Mouse (Mus musculus) hindbrain, embryonic 16.5 days (tissue): ENCODE results near the gene Sept9. TPM values are rescaled to one million over a fixed set of nuclear protein-coding genes. Genes with fewer than 3 reads are reported as not detected.
"Not testable (repeated sequence)": the region's sequence is repeated elsewhere in the genome, so short reads cannot be mapped to it uniquely, and the experiment has no call there.

Experiments used
- ATAC-seq: fragments of 200-750 bp; cut with Nextera tagmentation; 2 replicates; pipeline ENCODE4 v1.8.0; 2017; ENCODE audit warnings: moderate TSS enrichment, moderate library complexity
- H3K27ac ChIP-seq: fragments of 300-500 bp; sonication (generic); 2 replicates; pipeline ENCODE4 v1.5.1; 2014; ENCODE audit warnings: low read depth, mild to moderate bottlenecking, control low read depth, low read length, moderate library complexity
- H3K27me3 ChIP-seq: fragments of 300-500 bp; sonication (generic); replicated peaks from 2 replicates; pipeline ENCODE4 v1.6.1; 2014; ENCODE audit warnings: low read length; ENCODE audit not compliant: control insufficient read depth, insufficient read depth
- H3K36me3 ChIP-seq: fragments of 300-500 bp; sonication (generic); 2 replicates; pipeline ENCODE4 v1.6.1; 2014; ENCODE audit warnings: mild to moderate bottlenecking, low read length, moderate library complexity, mixed read lengths; ENCODE audit not compliant: control insufficient read depth, insufficient read depth
- H3K4me1 ChIP-seq: fragments of 300-500 bp; sonication (generic); 2 replicates; pipeline ENCODE4 v1.6.1; 2014; ENCODE audit warnings: low read depth, low read length; ENCODE audit not compliant: control insufficient read depth, insufficient read depth
- H3K4me2 ChIP-seq: fragments of 300-500 bp; sonication (generic); 2 replicates; pipeline ENCODE4 v1.6.1; 2014; ENCODE audit warnings: mild to moderate bottlenecking, low read length, control low read depth, moderate library complexity
- H3K4me3 ChIP-seq: fragments of 300-500 bp; sonication (generic); 2 replicates; pipeline ENCODE4 v1.5.1; 2014; ENCODE audit warnings: mild to moderate bottlenecking, low read length, control low read depth, moderate library complexity
- H3K9ac ChIP-seq: fragments of 300-500 bp; sonication (generic); 2 replicates; pipeline ENCODE4 v1.6.1; 2014; ENCODE audit warnings: low read depth, mild to moderate bottlenecking, control low read depth, low read length, moderate library complexity
- H3K9me3 ChIP-seq: fragments of 300-500 bp; sonication (generic); 2 replicates; pipeline ENCODE4 v1.6.1; 2014; ENCODE audit warnings: mild to moderate bottlenecking, low read length, moderate library complexity; ENCODE audit not compliant: control insufficient read depth
- WGBS: fragments of 180-500 bp; shearing (Covaris S2); extraction: QIAGEN DNeasy Blood & Tissue Kit; methylation state at CpG from one replicate; pipeline ENCODE4 v1.1.7; 2014; 5-methylcytosine and 5-hydroxymethylcytosine counted together
- polyA plus RNA-seq: library from polyadenylated mRNA; unstranded; fragments of >200 nt; fragmentation: Nextera tagmentation; extraction: Ambion mirVana; gene quantifications from 2 replicates; pipeline ENCODE4 v1.2.1, GENCODE M21; 2015

The Sept9 gene
- polyA plus RNA-seq, 1 experiment from 2014 or later = 109 TPM

DNA sequence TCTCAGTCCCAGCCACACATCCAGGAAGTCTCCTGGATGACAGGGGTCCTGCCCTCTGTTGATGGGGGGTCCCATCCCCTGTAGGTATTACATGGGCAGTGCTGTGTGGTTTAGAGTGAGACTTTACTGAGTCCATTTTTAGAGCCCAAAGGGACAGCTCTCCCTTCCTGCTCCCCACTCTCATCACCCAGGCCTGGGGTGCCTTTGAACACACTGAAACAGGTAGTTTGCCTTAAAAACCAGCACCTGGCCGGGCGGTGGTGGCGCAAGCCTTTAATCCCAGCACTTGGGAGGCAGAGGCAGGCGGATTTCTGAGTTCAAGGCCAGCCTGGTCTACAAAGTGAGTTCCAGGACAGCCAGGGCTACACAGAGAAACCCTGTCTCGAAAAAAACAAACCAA, 125.3 kb downstream of the Sept9 start:
- H3K9ac ChIP-seq, H3K27ac ChIP-seq, H3K4me2 ChIP-seq, H3K36me3 ChIP-seq, H3K4me3 ChIP-seq, ATAC-seq, H3K27me3 ChIP-seq, H3K9me3 ChIP-seq: not testable (repeated sequence)
- WGBS = 99% methylated on average over 5 of the region's 5 CpGs
- peaks cover 24% of the 10 kb centered on the region for H3K4me1 ChIP-seq

DNA sequence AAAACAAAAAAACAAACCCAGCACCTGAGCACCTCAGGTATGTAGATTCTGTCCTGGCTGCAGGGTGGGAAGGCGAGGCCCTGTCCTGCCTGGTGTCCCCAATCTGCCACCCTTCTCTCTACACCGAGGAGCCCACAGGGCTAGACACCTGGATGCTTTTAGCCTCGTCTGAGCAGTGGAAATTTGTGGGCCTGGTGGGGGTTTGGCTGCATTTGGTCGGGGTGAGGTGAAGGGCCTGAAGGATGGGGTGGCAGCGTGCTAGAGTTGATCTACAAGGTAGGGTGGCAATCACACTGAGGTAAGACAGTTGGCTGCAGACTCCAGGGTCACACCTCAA, 125.6 kb downstream of the Sept9 start:
- Histone ChIP-seq H3K4me1 (peaks cover 21% of the 10 kb centered on the region), H3K36me3 (no peaks in the 10 kb centered on the region), H3K27me3 (no peaks in the 10 kb centered on the region), H3K4me3 (no peak overlapping the region), H3K9ac (no peak overlapping the region), H3K27ac (no peak overlapping the region), H3K4me2 (no peak overlapping the region), H3K9me3 (no peaks in the 10 kb centered on the region)
- ATAC-seq = no peak
- WGBS = 78% methylated on average over 5 of the region's 5 CpGs

DNA sequence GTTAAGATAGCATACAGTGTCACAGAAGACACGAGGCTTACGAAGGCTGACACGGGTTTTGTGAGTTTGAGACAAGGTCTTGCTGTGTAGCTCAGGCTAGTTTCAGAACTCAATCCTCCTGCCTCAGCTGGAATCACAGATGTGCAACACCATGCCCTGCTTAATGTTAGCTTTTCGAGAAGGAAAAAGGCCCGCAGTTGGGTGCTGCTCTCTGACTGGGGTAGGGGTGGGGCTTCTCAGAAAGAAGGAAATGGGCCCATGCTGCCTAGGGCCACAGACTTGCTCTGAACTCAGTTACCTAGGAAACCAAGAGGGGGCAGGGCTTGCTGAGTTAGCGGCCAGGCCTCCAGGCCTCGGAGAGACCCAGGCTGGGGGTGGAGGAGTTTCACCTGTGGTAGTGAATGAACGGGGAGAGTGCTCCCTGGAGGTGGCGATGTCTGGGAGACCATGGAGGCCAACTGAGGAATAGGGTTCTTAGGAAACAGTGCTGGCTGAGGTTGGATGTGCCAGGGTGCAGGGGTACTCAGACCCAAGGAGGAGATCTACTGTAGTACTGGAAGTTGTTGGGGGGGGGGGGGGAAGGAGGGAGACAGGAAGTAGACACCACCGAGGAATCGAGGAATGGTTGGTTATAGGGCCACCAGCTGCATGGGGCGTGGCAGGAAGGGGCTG, 126.1 kb downstream of the Sept9 start:
- Histone ChIP-seq H3K9ac (no peak overlapping the region), H3K9me3 (no peaks in the 10 kb centered on the region), H3K4me3 (no peak overlapping the region), H3K4me2 (no peak overlapping the region), H3K27me3 (no peaks in the 10 kb centered on the region), H3K36me3 (no peaks in the 10 kb centered on the region), H3K27ac (no peak overlapping the region), H3K4me1 (peaks cover 23% of the 10 kb centered on the region)
- no peak for ATAC-seq
- WGBS = 38% methylated on average over 12 of the region's 12 CpGs

DNA sequence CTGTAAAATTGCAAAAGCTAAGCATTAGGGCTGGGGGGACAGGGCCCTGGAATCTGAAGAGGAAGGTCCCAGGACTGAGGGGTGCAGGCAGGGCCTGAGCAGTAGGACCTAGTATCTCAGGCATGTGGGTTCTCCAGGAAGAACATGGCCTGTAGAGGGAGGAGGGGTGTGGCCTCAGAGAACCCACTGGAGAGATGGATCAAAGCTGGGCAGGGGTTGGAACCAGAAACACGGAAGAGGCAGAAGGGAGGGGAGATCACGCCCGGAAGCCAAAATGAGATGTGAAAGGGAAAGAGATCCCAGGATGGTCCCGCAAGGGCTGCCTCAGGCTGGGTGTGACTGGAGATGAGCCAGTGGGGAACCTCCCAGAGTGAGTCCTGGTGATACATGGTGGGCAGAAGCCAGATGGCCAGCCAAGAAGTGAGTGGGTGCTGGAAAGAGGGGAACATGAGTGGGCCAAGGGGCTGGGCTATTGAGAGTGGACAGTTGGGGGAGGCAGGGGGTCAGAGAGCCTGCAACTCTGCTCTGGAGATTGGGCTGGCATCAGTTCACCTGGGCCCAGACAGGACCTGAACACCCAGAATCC, 126.8 kb downstream of the Sept9 start:
- ATAC-seq = no peak
- 66% methylated on average over 4 of the region's 4 CpGs for WGBS
- no peak overlapping the region for H3K27ac ChIP-seq

DNA sequence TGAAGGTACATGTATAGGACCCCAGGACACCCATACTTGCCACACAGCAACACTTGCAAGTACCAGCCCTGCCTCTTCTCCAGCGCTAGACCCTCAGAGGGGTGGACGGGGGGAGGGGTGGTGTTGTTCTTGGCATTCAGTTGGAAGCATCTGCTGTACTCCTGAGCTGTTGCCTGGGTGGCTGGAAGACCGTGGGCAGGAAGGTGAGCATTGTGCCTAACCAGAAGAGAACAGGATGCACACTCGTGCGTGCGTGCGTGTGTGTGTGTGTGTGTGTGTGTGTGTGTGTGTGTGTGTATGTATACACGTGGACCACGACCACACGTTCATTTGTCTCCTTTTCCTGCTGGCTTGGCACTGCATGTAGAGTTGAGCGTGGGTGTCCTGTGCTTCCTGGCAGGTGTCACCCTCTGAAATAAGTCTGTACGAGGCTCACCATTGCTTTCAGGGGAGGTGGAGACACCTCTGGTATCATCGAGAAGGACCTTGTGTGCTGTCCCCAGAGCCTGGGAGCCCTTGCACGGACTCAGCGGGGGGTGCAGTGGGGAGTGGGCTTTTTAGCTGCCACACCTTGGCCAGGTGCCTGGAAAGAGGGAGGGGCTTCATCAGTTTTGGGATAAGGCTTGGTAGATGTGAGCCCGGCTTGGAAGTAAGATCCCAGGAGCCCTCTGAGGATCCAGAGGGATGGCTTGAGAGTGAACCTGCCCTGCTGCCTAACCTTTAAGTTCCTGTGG, 127.6 kb downstream of the Sept9 start:
- H3K36me3 ChIP-seq = no peaks in the 10 kb centered on the region
- no peak overlapping the region for H3K4me2 ChIP-seq
- no peak overlapping the region for H3K4me3 ChIP-seq
- no peaks in the 10 kb centered on the region for H3K9me3 ChIP-seq
- H3K9ac ChIP-seq = no peak overlapping the region; the same call in 1 of the 2 replicates
- no peaks in the 10 kb centered on the region for H3K27me3 ChIP-seq
- H3K4me1 ChIP-seq = peaks cover 35% of the 10 kb centered on the region
- no peak; the same call in 1 of the 2 replicates for ATAC-seq
- WGBS = 64% methylated on average over 16 of the region's 16 CpGs
- no peak overlapping the region for H3K27ac ChIP-seq

More for the DNA sequence above, 126.8 kb downstream of the Sept9 start:
- no peak overlapping the region for H3K4me2 ChIP-seq
- no peaks in the 10 kb centered on the region for H3K9me3 ChIP-seq
- no peaks in the 10 kb centered on the region for H3K36me3 ChIP-seq
- H3K27me3 ChIP-seq = no peaks in the 10 kb centered on the region
- H3K9ac ChIP-seq = no peak overlapping the region; the same call in 1 of the 2 replicates
- H3K4me1 ChIP-seq = peaks cover 29% of the 10 kb centered on the region
- H3K4me3 ChIP-seq = no peak overlapping the region

DNA sequence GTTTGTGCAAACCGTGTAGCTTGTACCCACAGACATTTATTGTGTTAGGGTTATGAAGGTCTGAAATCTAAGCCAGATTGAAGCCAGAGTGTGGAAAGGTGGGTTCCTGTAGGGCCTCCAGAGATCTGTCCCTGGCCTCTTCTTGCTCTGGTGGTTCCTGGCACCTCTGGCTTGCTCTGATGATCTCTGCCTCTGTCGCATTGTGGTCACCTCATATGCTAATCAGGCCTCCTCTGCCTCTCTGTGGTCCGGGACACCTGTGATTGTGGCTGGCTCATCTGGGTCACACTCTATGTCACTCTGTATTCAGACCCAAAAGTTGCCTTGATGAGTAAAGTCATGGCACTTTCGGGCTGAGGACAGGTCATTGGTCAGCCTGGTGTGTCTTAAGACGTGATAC, 128.2 kb downstream of the Sept9 start:
- 86% methylated on average over 5 of the region's 5 CpGs for WGBS
- Histone ChIP-seq H3K9me3 (no peaks in the 10 kb centered on the region), H3K27ac (no peak overlapping the region), H3K4me2 (no peak overlapping the region), H3K4me3 (no peak overlapping the region), H3K36me3 (no peaks in the 10 kb centered on the region), H3K9ac (no peak overlapping the region), H3K27me3 (no peaks in the 10 kb centered on the region), H3K4me1 (peaks cover 35% of the 10 kb centered on the region)
- no peak for ATAC-seq

DNA sequence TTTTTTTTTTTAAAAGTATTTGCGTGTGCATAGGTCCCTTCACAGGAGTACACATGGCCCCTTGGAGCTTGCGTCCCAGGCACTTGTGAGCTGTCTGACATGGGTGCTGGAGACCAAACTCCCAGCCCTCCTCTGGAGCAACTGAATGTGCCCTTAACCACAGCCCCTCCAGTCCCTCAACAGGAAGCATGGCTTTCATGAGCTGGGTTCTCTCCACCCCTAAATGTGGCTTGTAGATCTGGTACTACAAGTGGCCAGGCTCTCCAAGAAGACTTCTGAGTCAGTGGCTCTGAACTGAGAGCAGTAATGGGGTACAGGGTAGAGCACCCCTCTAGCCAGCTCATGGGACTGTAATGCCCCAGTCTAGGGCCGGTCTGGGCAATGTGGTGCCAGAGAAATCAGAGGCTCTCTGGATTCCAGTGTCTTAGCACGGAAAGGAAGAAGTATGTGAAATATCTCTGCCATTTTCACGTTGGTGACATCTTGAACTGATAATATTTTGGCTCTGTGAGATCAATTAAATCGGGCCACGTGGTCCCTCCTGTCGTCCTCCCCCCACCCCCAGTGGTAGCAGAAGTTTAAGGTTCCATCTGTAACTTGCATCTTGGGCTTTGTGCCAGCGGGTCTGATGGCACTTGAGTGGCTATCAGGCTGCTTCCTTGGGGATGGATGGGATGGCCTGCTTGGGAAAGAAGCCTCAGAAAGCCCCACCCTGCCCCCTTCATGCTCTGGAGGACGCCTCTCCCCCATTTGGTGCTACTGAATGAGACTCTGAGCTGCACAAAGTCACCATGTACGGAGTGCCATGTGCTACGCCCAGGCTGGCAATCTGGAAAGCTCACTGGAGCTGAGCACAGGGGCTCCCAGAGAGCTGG, 130.9 kb downstream of the Sept9 start:
- Histone ChIP-seq H3K9me3 (no peaks in the 10 kb centered on the region), H3K9ac (peak overlapping the region; percentile 86; the same call in 1 of the 2 replicates), H3K27me3 (no peaks in the 10 kb centered on the region), H3K27ac (peak overlapping the region; percentile 94), H3K4me2 (0 out of 2 replicates have a peak overlapping the region, but pooled peaks have one; percentile 79), H3K4me3 (no peak overlapping the region), H3K36me3 (no peaks in the 10 kb centered on the region), H3K4me1 (peaks cover 52% of the 10 kb centered on the region)
- ATAC-seq = no peak
- WGBS = 70% methylated on average over 12 of the region's 12 CpGs

DNA sequence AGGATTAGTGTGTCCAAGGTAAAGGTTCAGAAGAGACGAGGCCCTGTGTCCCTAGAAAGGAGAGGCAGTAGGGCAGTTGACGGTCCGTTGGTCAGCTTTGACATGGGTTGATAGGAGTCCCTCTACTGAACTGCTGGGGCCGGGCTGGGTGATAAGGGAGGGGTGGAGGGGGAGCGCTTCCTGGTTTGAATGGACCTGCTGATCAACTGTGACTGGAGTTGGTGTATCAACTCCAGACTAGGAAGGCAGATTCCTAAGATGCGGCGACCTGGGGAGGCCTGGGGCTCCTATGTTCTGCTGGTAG, 131.4 kb downstream of the Sept9 start:
- Histone ChIP-seq H3K9me3 (no peaks in the 10 kb centered on the region), H3K4me3 (no peak overlapping the region), H3K4me2 (peak overlapping the region; percentile 79), H3K9ac (peak overlapping the region; percentile 86; the same call in 1 of the 2 replicates), H3K36me3 (no peaks in the 10 kb centered on the region), H3K27me3 (no peaks in the 10 kb centered on the region), H3K27ac (peak overlapping the region; percentile 94), H3K4me1 (peaks cover 49% of the 10 kb centered on the region)
- 41% methylated on average over 7 of the region's 7 CpGs for WGBS
- ATAC-seq = no peak
